24 mouse cellular contexts compared by ENCODE assay signal in the genomic region with DNA sequence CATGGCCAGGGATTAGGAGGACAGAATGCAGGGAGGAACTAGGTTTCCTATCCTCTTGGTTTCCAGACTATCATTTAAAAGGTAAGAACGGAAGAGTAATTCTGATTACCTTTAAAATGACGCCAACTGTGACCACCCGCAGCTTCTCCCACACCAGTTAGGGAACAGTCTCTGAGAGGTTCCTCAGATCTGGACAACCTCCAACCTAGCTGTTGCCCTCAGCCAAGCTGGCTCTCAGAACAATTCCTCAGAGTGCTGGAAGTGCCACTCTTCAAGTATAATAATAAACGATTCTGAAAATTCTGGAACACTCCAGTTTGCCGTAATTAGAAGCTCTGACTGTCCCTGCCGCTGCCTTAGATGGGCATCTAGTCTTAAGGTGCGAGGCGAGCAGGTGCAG. TPM values are rescaled to one million over a fixed set of nuclear protein-coding genes. Genes with fewer than 3 reads are reported as not detected.
DNase-seq lines count a peak whose midpoint lies in the region; ATAC-seq and TF ChIP-seq lines count a peak whose summit lies in the region.
"Had no signal": no experiment of that assay in that cellular context is flagged by ENCODE, and none has a peak within 500 bp of the region (broad histone marks: within the 10 kb centered on the region; RNA-seq: fewer than 3 reads in every experiment).

No protein-coding gene starts in this region.

- no peak overlapping the region for H3K9ac ChIP-seq in lung, postnatal 0 days (replicated peaks; ENCODE audit: low read depth)
- H3K9ac ChIP-seq: heart, embryonic 12.5 days; lung, embryonic 15.5 days; stomach, embryonic 15.5 days had no signal

- H3K27ac ChIP-seq in lung, postnatal 0 days (ENCODE audit: low read length), result peak overlapping the region; percentile 9; the same call in 1 of the 2 replicates
- H3K27ac ChIP-seq: kidney, postnatal 0 days; lung, embryonic 15.5 days; stomach, embryonic 15.5 days had no signal

- no peak overlapping the region for H3K4me3 ChIP-seq in lung, postnatal 0 days (ENCODE audit: low read depth, low read length)
- H3K4me3 ChIP-seq: heart, embryonic 12.5 days; lung, embryonic 15.5 days; megakaryocyte, embryonic 14.5 days; stomach, embryonic 15.5 days had no signal

- no peaks in the 10 kb centered on the region for H3K27me3 ChIP-seq in lung, postnatal 0 days (replicated peaks; ENCODE audit: insufficient read depth, low read length)
- H3K27me3 ChIP-seq: CH12.LX; heart, embryonic 12.5 days; lung, embryonic 15.5 days; stomach, embryonic 15.5 days had no signal

- 0 out of 2 replicates have a peak overlapping the region, but pooled peaks have one; percentile 8 for H3K4me2 ChIP-seq in lung, postnatal 0 days (replicated peaks; ENCODE audit: low read depth, low read length)
- H3K4me2 ChIP-seq: heart, embryonic 12.5 days; liver, embryonic 11.5 days; lung, embryonic 15.5 days; stomach, embryonic 15.5 days had no signal

- H3K36me3 ChIP-seq in lung, postnatal 0 days (ENCODE audit: insufficient read depth, low read length), result peaks cover 7% of the 10 kb centered on the region; the same call in 1 of the 2 replicates

- no peak for TF ChIP-seq EP300 in lung, postnatal 0 days (IDR thresholded peaks at IDR 0.05)

- no peaks in the 10 kb centered on the region for H3K9me3 ChIP-seq in lung, postnatal 0 days (ENCODE audit: low read length)
- H3K9me3 ChIP-seq: heart, embryonic 12.5 days; lung, embryonic 15.5 days; megakaryocyte, embryonic 14.5 days; stomach, embryonic 15.5 days had no signal

- no peak for TF ChIP-seq CTCF in lung, postnatal 0 days (IDR thresholded peaks at IDR 0.05)

- ATAC-seq in lung, postnatal 0 days, result peak; percentile 54
- ATAC-seq in granulocyte monocyte progenitor cell, adult 5-6 weeks (replicated peaks; ENCODE audit: poor library complexity, severe bottlenecking), result no peak
- no peak for ATAC-seq in megakaryocyte-erythroid progenitor cell, adult 5-6 weeks (replicated peaks; ENCODE audit: low FRiP score, low TSS enrichment, poor library complexity, severe bottlenecking)
- ATAC-seq: forebrain, embryonic 16.5 days; midbrain, embryonic 16.5 days had no signal

- intact Hi-C loops in heart, postnatal 10 days (cut with DNase I), result no loop called here
- intact Hi-C loops in heart, postnatal 14 days (cut with DNase I), result no loop called here

- peak; percentile 18 to 23 for DNase-seq in heart, postnatal 10 days
- no peak for DNase-seq in heart, postnatal 14 days
- DNase-seq in brain, adult 2 months (ENCODE audit: low read depth, low spot score), result peak; percentile 81
- peak; percentile 60 for DNase-seq in cerebellum, adult 9-11 months
- peak; percentile 63 for DNase-seq in lung, postnatal 0 days (ENCODE audit: low spot score)
- no peak for DNase-seq in layer of hippocampus, postnatal 36 days
- DNase-seq: adrenal gland, postnatal 25 days; heart, postnatal 36 days; retina, postnatal 1 day; thymus, adult 2 months had no signal

- peaks cover under 1% of the 10 kb centered on the region; the same call in 1 of the 2 replicates for H3K4me1 ChIP-seq in lung, postnatal 0 days (ENCODE audit: insufficient read depth, low read depth, low read length)
- H3K4me1 ChIP-seq: stomach, embryonic 15.5 days had no signal

- 63% methylated on average over 8 of the region's 8 CpGs for WGBS in lung, postnatal 0 days

RNA-seq across cellular contexts. Expression of gene Srprb, which starts 16.0 kb away (rescaled TPM):
- total RNA-seq in heart, postnatal 10 days (2021), result 10 to 100 TPM; 18.8 to 22.2 TPM
- 10 to 100 TPM; 16.7 to 18.6 TPM for total RNA-seq in heart, postnatal 14 days (2021)
- polyA plus RNA-seq in lung, postnatal 0 days (2015; fragmentation: Nextera tagmentation; extraction: Ambion mirVana), result 39.4 and 40.5 TPM in 2 replicates
- total RNA-seq in granulocyte monocyte progenitor cell, adult 5-6 weeks (2014; fragmentation: Nextera tagmentation), result 34.0 and 34.8 TPM in 2 replicates
- total RNA-seq in granulocyte monocyte progenitor cell, adult 5-6 weeks (2017), result 24.4 and 24.6 TPM in 2 replicates
- total RNA-seq in megakaryocyte-erythroid progenitor cell, adult 5-6 weeks (2014; fragmentation: Nextera tagmentation), result 22.4 and 25.2 TPM in 2 replicates
- total RNA-seq in megakaryocyte-erythroid progenitor cell, adult 5-6 weeks (2017), result 16.1 and 20.9 TPM in 2 replicates
- 10 to 100 TPM; 21.0 to 22.3 TPM for total RNA-seq in layer of hippocampus, postnatal 36 days (2021)

RNA-seq across cellular contexts. Expression of gene Gm20425, which starts 44.2 kb away (rescaled TPM):
- 1 to 10 TPM; 6.2 to 7.6 TPM for total RNA-seq in heart, postnatal 10 days (2021)
- total RNA-seq in heart, postnatal 14 days (2021), result 1 to 10 TPM; 6.6 to 7.1 TPM
- 7.3 and 10.7 TPM in 2 replicates for polyA plus RNA-seq in lung, postnatal 0 days (2015; fragmentation: Nextera tagmentation; extraction: Ambion mirVana)
- total RNA-seq in granulocyte monocyte progenitor cell, adult 5-6 weeks (2014; fragmentation: Nextera tagmentation), result 0.17 TPM in 1 of 2 replicates, not detected in the other
- 1.4 TPM in 1 of 2 replicates, not detected in the other for total RNA-seq in granulocyte monocyte progenitor cell, adult 5-6 weeks (2017)
- total RNA-seq in megakaryocyte-erythroid progenitor cell, adult 5-6 weeks (2014; fragmentation: Nextera tagmentation), result not detected in 2 replicates
- total RNA-seq in megakaryocyte-erythroid progenitor cell, adult 5-6 weeks (2017), result not detected in 2 replicates
- total RNA-seq in layer of hippocampus, postnatal 36 days (2021), result 10 to 100 TPM; 11.1 to 11.3 TPM
- total RNA-seq: CH12.LX, MEL had no signal
- polyA plus RNA-seq: forebrain, embryonic 16.5 days; limb, embryonic 11.5 days; liver, embryonic 11.5 days; thymus, adult 2 months; urinary bladder, adult 2 months had no signal

RNA-seq across cellular contexts. Expression of gene Trf, which starts 44.3 kb away (rescaled TPM):
- 10 to 100 TPM; 29.4 to 36.3 TPM for total RNA-seq in heart, postnatal 10 days (2021)
- 10 to 100 TPM; 44.6 to 49.3 TPM for total RNA-seq in heart, postnatal 14 days (2021)
- polyA plus RNA-seq in lung, postnatal 0 days (2015; fragmentation: Nextera tagmentation; extraction: Ambion mirVana), result 523 and 670 TPM in 2 replicates
- total RNA-seq in granulocyte monocyte progenitor cell, adult 5-6 weeks (2014; fragmentation: Nextera tagmentation), result 83.7 and 112 TPM in 2 replicates
- total RNA-seq in granulocyte monocyte progenitor cell, adult 5-6 weeks (2017), result 98.7 and 115 TPM in 2 replicates
- total RNA-seq in megakaryocyte-erythroid progenitor cell, adult 5-6 weeks (2014; fragmentation: Nextera tagmentation), result 3.1 TPM in 1 of 2 replicates, not detected in the other
- total RNA-seq in megakaryocyte-erythroid progenitor cell, adult 5-6 weeks (2017), result 4.0 and 4.1 TPM in 2 replicates
- 100 to 1,000 TPM; 202 to 231 TPM for total RNA-seq in layer of hippocampus, postnatal 36 days (2021)
- total RNA-seq: CH12.LX, MEL had no signal

Comparison
In these comparisons a context has a peak if more than half of its experiments do, and no peak if none do; other contexts are left out.
1. DNase-seq: peak in heart, postnatal 10 days (2 of 2), brain, adult 2 months (single experiment), cerebellum, adult 9-11 months (single experiment) and lung, postnatal 0 days (single experiment); none in heart, postnatal 14 days (0 of 2) and layer of hippocampus, postnatal 36 days (0 of 2).
2. RNA of gene Trf, which starts 44.3 kb away (total RNA-seq): 202 to 231 TPM in layer of hippocampus, postnatal 36 days, 83.7 to 115 TPM in granulocyte monocyte progenitor cell, adult 5-6 weeks, 44.6 to 49.3 TPM in heart, postnatal 14 days and 29.4 to 36.3 TPM in heart, postnatal 10 days; 3.1 to 4.1 TPM in megakaryocyte-erythroid progenitor cell, adult 5-6 weeks; every median in the first group is over 4 times any median in the second.